Mouse (Mus musculus): ENCODE data around the gene Zfp704. TPM values are rescaled to one million over a fixed set of nuclear protein-coding genes. Genes with fewer than 3 reads are reported as not detected.
"Not testable (repeated sequence)": the region's sequence is repeated elsewhere in the genome, so short reads cannot be mapped to it uniquely, and the experiment has no call there.

Zfp704 gene
- polyA plus RNA-seq, 3 experiments from 2014 or later: 0.33 to 2.2 (median 2.1) TPM

GRCm38 (mm10) chr3:9598061-9598460 lies 11.8 kb downstream of the Zfp704 start:
- ATAC-seq: no peak

GRCm38 (mm10) chr3:9594457-9594856 lies 15.4 kb downstream of the Zfp704 start:
- no peak for ATAC-seq

- peak; percentile 52 for ATAC-seq
Observed at GRCm38 (mm10) chr3:9593832-9594231, 16.1 kb downstream of the Zfp704 start.

- no peak for ATAC-seq
Observed at GRCm38 (mm10) chr3:9591416-9592110, 18.3 kb downstream of the Zfp704 start.

GRCm38 (mm10) chr3:9588635-9589034 lies 21.2 kb downstream of the Zfp704 start:
- no peak for ATAC-seq

- ATAC-seq: no peak
Observed at GRCm38 (mm10) chr3:9587304-9587703, 22.6 kb downstream of the Zfp704 start.

- no peak for ATAC-seq
Observed at GRCm38 (mm10) chr3:9583516-9583915, 26.4 kb downstream of the Zfp704 start.

GRCm38 (mm10) chr3:9580952-9581798 lies 28.7 kb downstream of the Zfp704 start:
- ATAC-seq: no peak

- no peak for ATAC-seq
Observed at GRCm38 (mm10) chr3:9580102-9580501, 29.8 kb downstream of the Zfp704 start.

- ATAC-seq: no peak
Observed at GRCm38 (mm10) chr3:9579028-9579643, 30.7 kb downstream of the Zfp704 start.

GRCm38 (mm10) chr3:9576872-9577271 lies 33.0 kb downstream of the Zfp704 start:
- ATAC-seq: no peak

GRCm38 (mm10) chr3:9574305-9574704 lies 35.6 kb downstream of the Zfp704 start:
- ATAC-seq: no peak

- ATAC-seq: no peak
Observed at GRCm38 (mm10) chr3:9573581-9573980, 36.3 kb downstream of the Zfp704 start.

- no peak for ATAC-seq
Observed at GRCm38 (mm10) chr3:9572261-9572660, 37.6 kb downstream of the Zfp704 start.

GRCm38 (mm10) chr3:9570782-9571181 lies 39.1 kb downstream of the Zfp704 start:
- no peak for ATAC-seq

- not testable (repeated sequence) for ATAC-seq
Observed at GRCm38 (mm10) chr3:9569706-9570105, 40.2 kb downstream of the Zfp704 start.

- ATAC-seq: no peak
Observed at GRCm38 (mm10) chr3:9568565-9569228, 41.2 kb downstream of the Zfp704 start.

GRCm38 (mm10) chr3:9567948-9568347 lies 41.9 kb downstream of the Zfp704 start:
- no peak for ATAC-seq

- ATAC-seq: no peak
Observed at GRCm38 (mm10) chr3:9566831-9567230, 43.1 kb downstream of the Zfp704 start.

GRCm38 (mm10) chr3:9563562-9563961 lies 46.3 kb downstream of the Zfp704 start:
- no peak for ATAC-seq

GRCm38 (mm10) chr3:9562649-9563328 lies 47.1 kb downstream of the Zfp704 start:
- no peak for ATAC-seq

All from inflammation-experienced regulatory T-cells, adult 6 months (primary cell).